Mouse (Mus musculus) olfactory bulb, adult 2 months (tissue): ENCODE results near the gene Fbxl2.

Experiments used
- CTCF ChIP-seq: fragments of 200-500 bp; IDR thresholded peaks from 2 replicates; pipeline ENCODE4 v1.5.1; 2012; ENCODE audit warnings: low read depth, mild to moderate bottlenecking, low read length, moderate library complexity; ENCODE audit not compliant: insufficient read depth
- POLR2A ChIP-seq: fragments of 200-500 bp; IDR thresholded peaks from 2 replicates; pipeline ENCODE4 v1.6.1; 2012; ENCODE audit warnings: mild to moderate bottlenecking, low read depth, low read length, moderate library complexity; ENCODE audit not compliant: insufficient read depth

DNA sequence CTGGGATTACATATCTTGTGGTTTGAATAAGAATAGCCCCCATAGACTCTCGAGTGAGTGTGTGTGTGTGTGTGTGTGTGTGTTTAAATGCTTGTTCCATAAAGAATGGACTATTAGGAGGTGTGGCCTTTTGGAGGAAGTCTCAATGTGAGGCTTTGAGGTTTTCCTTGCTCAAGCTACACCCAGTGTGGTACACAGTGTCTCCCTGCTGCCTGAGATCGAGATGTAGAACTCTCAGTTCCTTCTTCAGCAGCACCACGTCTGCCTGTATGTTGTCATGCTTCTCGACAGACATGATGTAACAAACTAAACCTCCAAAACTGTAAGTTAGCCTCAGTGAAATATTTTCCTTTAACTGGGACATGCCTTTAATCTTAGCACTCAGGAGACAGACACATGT, 117.4 kb downstream of the Fbxl2 start:
- TF ChIP-seq CTCF = no peak
- no peak for TF ChIP-seq POLR2A
